Mouse (Mus musculus): ENCODE measurements around the gene Clec4f. TPM values are rescaled to one million over a fixed set of nuclear protein-coding genes. Genes with fewer than 3 reads are reported as not detected.
A peak's percentile ranks its signal among the peaks of the same experiment; 100 is the strongest.
"Not testable (repeated sequence)": the region's sequence is repeated elsewhere in the genome, so short reads cannot be mapped to it uniquely, and the experiment has no call there.

The Clec4f gene
- polyA plus RNA-seq, 1 experiment, result 1.6 TPM

- TF ChIP-seq POLR2A (IDR thresholded peaks at IDR 0.05; ENCODE audit: borderline replicate concordance, control insufficient read depth, low read depth, low read length) (no peak), CTCF (IDR thresholded peaks at IDR 0.05; ENCODE audit: control insufficient read depth, insufficient read depth, low read length) (peak; percentile 60)
- WGBS, result 7% methylated on average over 4 of the region's 4 CpGs
- Histone ChIP-seq H3K4me3 (replicated peaks; ENCODE audit: control insufficient read depth, low read depth, low read length) (no peak overlapping the region), H3K4me1 (ENCODE audit: control insufficient read depth, insufficient read depth, low read length) (no peaks in the 10 kb centered on the region), H3K27ac (ENCODE audit: control insufficient read depth, insufficient read depth, low read depth, low read length, poor library complexity) (no peak overlapping the region)
These were observed 17.4 kb upstream of the Clec4f start for GRCm38 (mm10) chr6:83673395-83673794.

GRCm38 (mm10) chr6:83665009-83665408 is 9.0 kb upstream of the Clec4f start:
- H3K4me1 ChIP-seq (ENCODE audit: control insufficient read depth, insufficient read depth, low read length), result no peaks in the 10 kb centered on the region; the same call in 1 of the 2 replicates
- WGBS, result 85% methylated on average over 2 of the region's 2 CpGs

GRCm38 (mm10) chr6:83660821-83661220 is 4.8 kb upstream of the Clec4f start:
- 10% methylated on average over 4 of the region's 4 CpGs for WGBS

More at GRCm38 (mm10) chr6:83665009-83665408, 9.0 kb upstream of the Clec4f start:
- H3K27ac ChIP-seq (ENCODE audit: control insufficient read depth, insufficient read depth, low read depth, low read length, poor library complexity), result no peak overlapping the region
- no peak overlapping the region for H3K4me3 ChIP-seq (replicated peaks; ENCODE audit: control insufficient read depth, low read depth, low read length)
- TF ChIP-seq CTCF (IDR thresholded peaks at IDR 0.05; ENCODE audit: control insufficient read depth, insufficient read depth, low read length) (no peak), POLR2A (IDR thresholded peaks at IDR 0.05; ENCODE audit: borderline replicate concordance, control insufficient read depth, low read depth, low read length) (no peak)

GRCm38 (mm10) chr6:83646715-83647114 is 9.3 kb downstream of the Clec4f start:
- Histone ChIP-seq H3K4me1 (ENCODE audit: control insufficient read depth, insufficient read depth, low read length) (no peaks in the 10 kb centered on the region), H3K27ac (ENCODE audit: control insufficient read depth, insufficient read depth, low read depth, low read length, poor library complexity) (no peak overlapping the region), H3K4me3 (replicated peaks; ENCODE audit: control insufficient read depth, low read depth, low read length) (no peak overlapping the region)
- 84% methylated on average over 10 of the region's 10 CpGs for WGBS
- TF ChIP-seq POLR2A (IDR thresholded peaks at IDR 0.05; ENCODE audit: borderline replicate concordance, control insufficient read depth, low read depth, low read length) (no peak), CTCF (IDR thresholded peaks at IDR 0.05; ENCODE audit: control insufficient read depth, insufficient read depth, low read length) (no peak)

More at GRCm38 (mm10) chr6:83660821-83661220, 4.8 kb upstream of the Clec4f start:
- Histone ChIP-seq H3K4me3 (replicated peaks; ENCODE audit: control insufficient read depth, low read depth, low read length) (no peak overlapping the region), H3K4me1 (ENCODE audit: control insufficient read depth, insufficient read depth, low read length) (no peaks in the 10 kb centered on the region; the same call in 1 of the 2 replicates), H3K27ac (ENCODE audit: control insufficient read depth, insufficient read depth, low read depth, low read length, poor library complexity) (no peak overlapping the region)
- TF ChIP-seq POLR2A (IDR thresholded peaks at IDR 0.05; ENCODE audit: borderline replicate concordance, control insufficient read depth, low read depth, low read length) (no peak), CTCF (IDR thresholded peaks at IDR 0.05; ENCODE audit: control insufficient read depth, insufficient read depth, low read length) (no peak)

GRCm38 (mm10) chr6:83635329-83635728 is 20.7 kb downstream of the Clec4f start:
- WGBS, result 82% methylated on average over 1 of the region's 1 CpGs
- TF ChIP-seq CTCF (IDR thresholded peaks at IDR 0.05; ENCODE audit: control insufficient read depth, insufficient read depth, low read length), result no peak
- TF ChIP-seq POLR2A (IDR thresholded peaks at IDR 0.05; ENCODE audit: borderline replicate concordance, control insufficient read depth, low read depth, low read length), result no peak
- no peaks in the 10 kb centered on the region for H3K4me1 ChIP-seq (ENCODE audit: control insufficient read depth, insufficient read depth, low read length)
- H3K27ac ChIP-seq (ENCODE audit: control insufficient read depth, insufficient read depth, low read depth, low read length, poor library complexity), result no peak overlapping the region
- H3K4me3 ChIP-seq (replicated peaks; ENCODE audit: control insufficient read depth, low read depth, low read length), result no peak overlapping the region

GRCm38 (mm10) chr6:83634631-83635030 is 21.4 kb downstream of the Clec4f start:
- H3K4me1 ChIP-seq (ENCODE audit: control insufficient read depth, insufficient read depth, low read length); H3K27ac ChIP-seq (ENCODE audit: control insufficient read depth, insufficient read depth, low read depth, low read length, poor library complexity); H3K4me3 ChIP-seq (replicated peaks; ENCODE audit: control insufficient read depth, low read depth, low read length): not testable (repeated sequence)
- 25% methylated on average over 4 of the region's 4 CpGs for WGBS

DNA sequence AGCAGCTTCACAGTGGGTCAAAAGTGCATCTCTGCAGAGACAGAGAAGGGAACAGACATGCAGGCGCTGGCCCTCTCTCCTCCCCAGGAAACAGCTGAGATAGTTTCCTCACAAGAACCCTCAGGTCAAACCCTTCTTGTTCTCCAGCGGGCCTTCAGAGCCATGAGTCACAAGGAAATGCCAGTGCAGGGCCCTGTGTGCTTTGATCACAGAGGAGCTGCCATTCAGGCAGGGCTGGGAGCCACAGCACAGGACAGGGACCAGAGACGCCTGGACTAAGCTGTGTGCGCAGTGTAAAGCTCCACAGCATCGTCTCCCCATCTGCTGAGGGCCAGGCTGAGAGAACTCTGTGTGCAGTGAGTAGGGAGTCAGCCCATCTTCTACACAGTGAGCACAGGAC is 21.9 kb downstream of the Clec4f start:
- not testable (repeated sequence) for H3K4me3 ChIP-seq (replicated peaks; ENCODE audit: control insufficient read depth, low read depth, low read length); H3K27ac ChIP-seq (ENCODE audit: control insufficient read depth, insufficient read depth, low read depth, low read length, poor library complexity); H3K4me1 ChIP-seq (ENCODE audit: control insufficient read depth, insufficient read depth, low read length)
- WGBS, result 47% methylated on average over 5 of the region's 5 CpGs

- TF ChIP-seq POLR2A (IDR thresholded peaks at IDR 0.05; ENCODE audit: borderline replicate concordance, control insufficient read depth, low read depth, low read length) (no peak), CTCF (IDR thresholded peaks at IDR 0.05; ENCODE audit: control insufficient read depth, insufficient read depth, low read length) (no peak)
- no peak overlapping the region for H3K4me3 ChIP-seq (replicated peaks; ENCODE audit: control insufficient read depth, low read depth, low read length)
- no peaks in the 10 kb centered on the region for H3K4me1 ChIP-seq (ENCODE audit: control insufficient read depth, insufficient read depth, low read length)
- H3K27ac ChIP-seq (ENCODE audit: control insufficient read depth, insufficient read depth, low read depth, low read length, poor library complexity), result no peak overlapping the region
- WGBS, result 83% methylated on average over 4 of the region's 4 CpGs
These were observed 24.2 kb downstream of the Clec4f start for GRCm38 (mm10) chr6:83631815-83632214.

- Histone ChIP-seq H3K27ac (ENCODE audit: control insufficient read depth, insufficient read depth, low read depth, low read length, poor library complexity) (no peak overlapping the region), H3K4me1 (ENCODE audit: control insufficient read depth, insufficient read depth, low read length) (no peaks in the 10 kb centered on the region), H3K4me3 (replicated peaks; ENCODE audit: control insufficient read depth, low read depth, low read length) (no peak overlapping the region)
- TF ChIP-seq CTCF (IDR thresholded peaks at IDR 0.05; ENCODE audit: control insufficient read depth, insufficient read depth, low read length) (no peak), POLR2A (IDR thresholded peaks at IDR 0.05; ENCODE audit: borderline replicate concordance, control insufficient read depth, low read depth, low read length) (no peak)
- 70% methylated on average over 17 of the region's 17 CpGs for WGBS
These were observed 29.2 kb downstream of the Clec4f start for GRCm38 (mm10) chr6:83626781-83627180.
